Mouse (Mus musculus) testis, adult 2 months (tissue): Measurements from ENCODE around the gene Plcd3.

ENCODE experiments used
- CTCF ChIP-seq: fragments of 200-500 bp; IDR thresholded peaks from 2 replicates; pipeline ENCODE4 v1.5.1; 2012; ENCODE audit warnings: low read depth, mild to moderate bottlenecking, inconsistent platforms, low read length, moderate library complexity; ENCODE audit not compliant: control insufficient read depth, insufficient read depth, insufficient replicate concordance
- POLR2A ChIP-seq: fragments of 200-500 bp; IDR thresholded peaks from 2 replicates; pipeline ENCODE4 v1.6.1; 2012; ENCODE audit warnings: low read depth, mild to moderate bottlenecking, inconsistent platforms, low read length, moderate library complexity; ENCODE audit not compliant: control insufficient read depth

GRCm38 (mm10) chr11:103141944-103142255, 40.4 kb upstream of the Plcd3 start:
- no peak for TF ChIP-seq CTCF
- no peak for TF ChIP-seq POLR2A
